Mouse (Mus musculus): ENCODE results near the gene Ctnna2. TPM values are rescaled to one million over a fixed set of nuclear protein-coding genes. Genes with fewer than 3 reads are reported as not detected.

Gene Ctnna2
- total and polyA plus RNA-seq, 2 experiments from 2014 or later: 0.22 TPM; not detected in 1

GRCm38 (mm10) chr6:77242601-77243406, 736.7 kb downstream of the Ctnna2 start, which contains the start of gene Lrrtm1:
Gene Lrrtm1, plus strand, starts transcription at chr6:77242689.
- peak within 1 kb of the TSS; percentile 52 for H3K4me3 ChIP-seq (ENCODE audit: low read depth, low read length)
- no peak for ATAC-seq (ENCODE audit: insufficient read depth, low read depth)
- TF ChIP-seq CTCF (IDR thresholded peaks at IDR 0.05; ENCODE audit: low read depth) (0 out of 2 replicates have a peak, but pooled peaks have one; percentile 6), EP300 (IDR thresholded peaks at IDR 0.05; ENCODE audit: low read depth) (no peak)
- H3K4me2 ChIP-seq (ENCODE audit: low read depth, low read length): peak within 1 kb of the TSS; percentile 77
- WGBS: under 1% methylated on average over 53 of the region's 53 CpGs
- H3K4me1 ChIP-seq (ENCODE audit: control insufficient read depth, insufficient read depth): no peaks in the 10 kb centered on the region
- no peak for DNase-seq (ENCODE audit: low spot score)
- no peaks in the 10 kb centered on the region for H3K9me3 ChIP-seq (replicated peaks; ENCODE audit: control insufficient read depth, low read length)
- H3K36me3 ChIP-seq (replicated peaks; ENCODE audit: control insufficient read depth, insufficient read depth, low read length): no peaks in the 10 kb centered on the region
- H3K27ac ChIP-seq (ENCODE audit: low read depth): no peak within 1 kb of the TSS
- H3K9ac ChIP-seq (replicated peaks; ENCODE audit: low read depth, low read length): no peak within 1 kb of the TSS
- peaks cover 51% of the 10 kb centered on the region for H3K27me3 ChIP-seq (ENCODE audit: control insufficient read depth, insufficient read depth, low read length)

DNA sequence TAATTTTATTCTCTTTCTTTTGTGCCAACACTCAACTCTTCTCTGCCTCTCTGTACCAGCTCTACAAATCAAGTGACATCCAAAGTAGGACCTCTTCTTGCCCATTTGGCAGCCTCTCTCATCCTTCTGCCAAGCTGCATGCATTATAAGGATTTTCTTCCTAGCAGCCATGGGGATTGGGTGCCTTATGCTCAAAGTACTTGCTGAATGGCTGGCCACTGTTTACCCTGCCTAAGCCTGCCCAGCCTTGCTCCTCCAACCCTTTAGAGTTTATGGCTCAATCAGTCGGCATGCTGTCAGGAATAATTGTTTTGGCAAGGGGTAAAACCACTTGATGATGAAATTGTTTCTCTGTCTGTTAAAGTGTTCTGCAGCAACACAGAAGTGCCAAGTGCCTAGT, 739.1 kb downstream of the Ctnna2 start:
- H3K9me3 ChIP-seq (replicated peaks; ENCODE audit: control insufficient read depth, low read length): no peaks in the 10 kb centered on the region
- TF ChIP-seq EP300 (IDR thresholded peaks at IDR 0.05; ENCODE audit: low read depth) (no peak), CTCF (IDR thresholded peaks at IDR 0.05; ENCODE audit: low read depth) (no peak)
- no peak overlapping the region for H3K9ac ChIP-seq (replicated peaks; ENCODE audit: low read depth, low read length)
- no peak for ATAC-seq (ENCODE audit: insufficient read depth, low read depth)
- no peak overlapping the region for H3K4me2 ChIP-seq (ENCODE audit: low read depth, low read length)
- DNase-seq (ENCODE audit: low spot score): no peak
- no peak overlapping the region for H3K27ac ChIP-seq (ENCODE audit: low read depth)
- H3K4me3 ChIP-seq (ENCODE audit: low read depth, low read length): no peak overlapping the region
- H3K4me1 ChIP-seq (ENCODE audit: control insufficient read depth, insufficient read depth): no peaks in the 10 kb centered on the region
- 29% methylated on average over 1 of the region's 1 CpGs for WGBS
- H3K27me3 ChIP-seq (ENCODE audit: control insufficient read depth, insufficient read depth, low read length): peaks cover 40% of the 10 kb centered on the region
- H3K36me3 ChIP-seq (replicated peaks; ENCODE audit: control insufficient read depth, insufficient read depth, low read length): no peaks in the 10 kb centered on the region

- Histone ChIP-seq H3K9ac (replicated peaks; ENCODE audit: low read depth, low read length) (no peak overlapping the region), H3K9me3 (replicated peaks; ENCODE audit: control insufficient read depth, low read length) (no peaks in the 10 kb centered on the region), H3K27me3 (ENCODE audit: control insufficient read depth, insufficient read depth, low read length) (no peaks in the 10 kb centered on the region), H3K27ac (ENCODE audit: low read depth) (no peak overlapping the region), H3K4me3 (ENCODE audit: low read depth, low read length) (no peak overlapping the region), H3K4me2 (ENCODE audit: low read depth, low read length) (no peak overlapping the region), H3K36me3 (replicated peaks; ENCODE audit: control insufficient read depth, insufficient read depth, low read length) (no peaks in the 10 kb centered on the region), H3K4me1 (ENCODE audit: control insufficient read depth, insufficient read depth) (no peaks in the 10 kb centered on the region)
- ATAC-seq (ENCODE audit: insufficient read depth, low read depth): no peak
- WGBS: 65% methylated on average over 16 of the region's 16 CpGs
- TF ChIP-seq EP300 (IDR thresholded peaks at IDR 0.05; ENCODE audit: low read depth) (no peak), CTCF (IDR thresholded peaks at IDR 0.05; ENCODE audit: low read depth) (no peak)
- DNase-seq (ENCODE audit: low spot score): no peak
These were observed 756.5 kb downstream of the Ctnna2 start for GRCm38 (mm10) chr6:77222849-77223638.

DNA sequence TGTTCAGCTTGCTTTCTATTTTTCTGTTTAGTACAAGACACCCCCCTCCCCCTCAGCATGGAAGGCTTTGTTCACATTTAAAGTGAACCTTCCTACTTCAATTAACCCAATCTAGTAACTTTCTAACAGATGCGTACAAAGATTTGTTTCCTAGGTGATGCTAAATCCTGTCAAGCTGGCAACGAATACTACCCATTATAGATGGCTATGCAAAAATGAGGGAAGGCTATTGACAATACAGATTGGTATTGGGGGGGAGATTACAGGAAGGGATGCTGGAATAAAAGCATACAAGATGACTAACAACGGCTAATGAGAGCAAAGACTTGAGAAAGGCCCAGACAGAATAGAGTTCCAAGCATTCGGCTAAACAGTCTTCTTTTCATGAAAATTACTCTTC, 758.7 kb downstream of the Ctnna2 start:
- 70% methylated on average over 4 of the region's 4 CpGs for WGBS
- ATAC-seq (ENCODE audit: insufficient read depth, low read depth): no peak
- Histone ChIP-seq H3K9me3 (replicated peaks; ENCODE audit: control insufficient read depth, low read length) (no peaks in the 10 kb centered on the region), H3K27ac (ENCODE audit: low read depth) (no peak overlapping the region), H3K27me3 (ENCODE audit: control insufficient read depth, insufficient read depth, low read length) (no peaks in the 10 kb centered on the region), H3K4me3 (ENCODE audit: low read depth, low read length) (no peak overlapping the region), H3K9ac (replicated peaks; ENCODE audit: low read depth, low read length) (no peak overlapping the region), H3K4me2 (ENCODE audit: low read depth, low read length) (no peak overlapping the region), H3K36me3 (replicated peaks; ENCODE audit: control insufficient read depth, insufficient read depth, low read length) (no peaks in the 10 kb centered on the region), H3K4me1 (ENCODE audit: control insufficient read depth, insufficient read depth) (no peaks in the 10 kb centered on the region)
- no peak for TF ChIP-seq EP300 (IDR thresholded peaks at IDR 0.05; ENCODE audit: low read depth)
- DNase-seq (ENCODE audit: low spot score): no peak

- ATAC-seq (ENCODE audit: insufficient read depth, low read depth): no peak
- Histone ChIP-seq H3K27me3 (ENCODE audit: control insufficient read depth, insufficient read depth, low read length) (no peaks in the 10 kb centered on the region), H3K9ac (replicated peaks; ENCODE audit: low read depth, low read length) (no peak overlapping the region), H3K9me3 (replicated peaks; ENCODE audit: control insufficient read depth, low read length) (no peaks in the 10 kb centered on the region), H3K27ac (ENCODE audit: low read depth) (no peak overlapping the region), H3K4me2 (ENCODE audit: low read depth, low read length) (no peak overlapping the region), H3K36me3 (replicated peaks; ENCODE audit: control insufficient read depth, insufficient read depth, low read length) (no peaks in the 10 kb centered on the region), H3K4me3 (ENCODE audit: low read depth, low read length) (no peak overlapping the region), H3K4me1 (ENCODE audit: control insufficient read depth, insufficient read depth) (no peaks in the 10 kb centered on the region)
- no peak for DNase-seq (ENCODE audit: low spot score)
- no peak for TF ChIP-seq CTCF (IDR thresholded peaks at IDR 0.05; ENCODE audit: low read depth)
- no peak for TF ChIP-seq EP300 (IDR thresholded peaks at IDR 0.05; ENCODE audit: low read depth)
These were observed 760.6 kb downstream of the Ctnna2 start for GRCm38 (mm10) chr6:77218875-77219274.
